Mouse (Mus musculus) heart, adult 2 months (tissue): ENCODE measurements at regions not wholly inside any gene's neighbourhood (a gene's known extent, or its start where the extent isn't known, plus 50 kb on each side); places are given as distances from the start of the nearest gene placed in this dataset.

Experiments used
- DNase-seq, 2 experiments: peaks; one replicate each; pipeline ENCODE4 v3.0.0; 2021
- H3K27ac ChIP-seq: fragments of 200-600 bp; 2 replicates; pipeline ENCODE4 v1.8.1; 2022
- H3K27me3 ChIP-seq: fragments of 200-500 bp; 2 replicates; pipeline ENCODE4 v1.6.1; 2012; ENCODE audit warnings: mild to moderate bottlenecking, low read length, inconsistent platforms, mixed read lengths; ENCODE audit not compliant: control insufficient read depth, insufficient read depth
- H3K36me3 ChIP-seq: fragments of 200-500 bp; 2 replicates; pipeline ENCODE4 v1.6.1; 2012; ENCODE audit warnings: low read length, inconsistent platforms; ENCODE audit not compliant: control insufficient read depth, insufficient read depth
- H3K4me1 ChIP-seq: fragments of 200-500 bp; 2 replicates; pipeline ENCODE4 v1.6.1; 2011; ENCODE audit warnings: low read length; ENCODE audit not compliant: control insufficient read depth, insufficient read depth
- H3K4me3 ChIP-seq: fragments of 200-600 bp; 2 replicates; pipeline ENCODE4 v1.8.1; 2022
- H3K79me2 ChIP-seq: fragments of 200-500 bp; replicated peaks from 2 replicates; pipeline ENCODE4 v1.6.1; 2012; ENCODE audit warnings: mild to moderate bottlenecking, inconsistent platforms, low read length, moderate library complexity, mixed read lengths; ENCODE audit not compliant: control insufficient read depth, insufficient read depth
- H3K9ac ChIP-seq: fragments of 200-500 bp; 2 replicates; pipeline ENCODE4 v1.6.1; 2012; ENCODE audit warnings: low read depth, mild to moderate bottlenecking, control low read depth, inconsistent platforms, low read length, mixed read lengths
- CTCF ChIP-seq: fragments of 200-600 bp; IDR thresholded peaks from 2 replicates; pipeline ENCODE4 v1.8.1; 2022; ENCODE audit warnings: antibody characterized with exemption, mild to moderate bottlenecking, moderate library complexity
- EP300 ChIP-seq: fragments of 200-500 bp; IDR thresholded peaks from 2 replicates; pipeline ENCODE4 v1.6.1; 2011; ENCODE audit warnings: low read depth, low read length, control low read depth; ENCODE audit not compliant: insufficient read depth
- POLR2A ChIP-seq: fragments of 200-500 bp; IDR thresholded peaks from 2 replicates; pipeline ENCODE4 v1.6.1; 2011; ENCODE audit warnings: mild to moderate bottlenecking, low read depth, low read length, control low read depth; ENCODE audit not compliant: insufficient read depth
- WGBS: fragments of 180-500 bp; shearing (Covaris S2); methylation state at CpG from one replicate; pipeline ENCODE4 v1.1.7; 2018; 5-methylcytosine and 5-hydroxymethylcytosine counted together
- intact Hi-C: fragments of 180-260 bp; cut with DNase I; formaldehyde crosslinking; loops from one replicate; pipeline ENCODE4 v1.15.1; 2025

GRCm38 (mm10) chr4:93935692-93936091 is 600.4 kb upstream of the Tusc1 start:
- no peak for TF ChIP-seq POLR2A
- no peak for TF ChIP-seq EP300
- TF ChIP-seq CTCF = no peak
- Histone ChIP-seq H3K27me3 (no peaks in the 10 kb centered on the region), H3K27ac (no peak overlapping the region), H3K4me3 (no peak overlapping the region), H3K9ac (no peak overlapping the region), H3K79me2 (no peaks in the 10 kb centered on the region), H3K36me3 (no peaks in the 10 kb centered on the region), H3K4me1 (no peaks in the 10 kb centered on the region)
- DNase-seq = no peak
- intact Hi-C loops = no loop called here

GRCm38 (mm10) chr4:93927117-93927516 is 591.8 kb upstream of the Tusc1 start:
- no peaks in the 10 kb centered on the region for H3K27me3 ChIP-seq
- H3K36me3 ChIP-seq = no peaks in the 10 kb centered on the region
- DNase-seq = no peak
- no peak overlapping the region for H3K27ac ChIP-seq
- H3K4me1 ChIP-seq = no peaks in the 10 kb centered on the region
- no peak overlapping the region for H3K9ac ChIP-seq
- intact Hi-C loops = no loop called here
- H3K4me3 ChIP-seq = no peak overlapping the region
- H3K79me2 ChIP-seq = no peaks in the 10 kb centered on the region
- WGBS = 76% methylated on average over 7 of the region's 7 CpGs
- TF ChIP-seq POLR2A = no peak
- TF ChIP-seq EP300 = no peak
- no peak for TF ChIP-seq CTCF

GRCm38 (mm10) chr4:93924402-93924801 is 589.1 kb upstream of the Tusc1 start:
- intact Hi-C loops = no loop called here
- H3K27ac ChIP-seq = no peak overlapping the region
- H3K27me3 ChIP-seq = no peaks in the 10 kb centered on the region
- no peak for DNase-seq
- H3K4me3 ChIP-seq = no peak overlapping the region
- H3K9ac ChIP-seq = no peak overlapping the region
- WGBS = 64% methylated on average over 1 of the region's 1 CpGs
- no peaks in the 10 kb centered on the region for H3K79me2 ChIP-seq
- TF ChIP-seq CTCF (no peak), EP300 (no peak), POLR2A (no peak)
- no peaks in the 10 kb centered on the region for H3K4me1 ChIP-seq
- no peaks in the 10 kb centered on the region for H3K36me3 ChIP-seq

- intact Hi-C loops = no loop called here
Measured at GRCm38 (mm10) chr4:93886631-93887030, 551.3 kb upstream of the Tusc1 start.

GRCm38 (mm10) chr4:93881318-93881717 is 546.0 kb upstream of the Tusc1 start:
- H3K36me3 ChIP-seq = no peaks in the 10 kb centered on the region
- intact Hi-C loops = no loop called here
- H3K4me1 ChIP-seq = no peaks in the 10 kb centered on the region
- no peak overlapping the region for H3K9ac ChIP-seq
- no peak for DNase-seq
- no peaks in the 10 kb centered on the region for H3K79me2 ChIP-seq
- WGBS = 60% methylated on average over 3 of the region's 3 CpGs
- H3K27me3 ChIP-seq = no peaks in the 10 kb centered on the region
- TF ChIP-seq EP300 = no peak
- TF ChIP-seq POLR2A = no peak
- TF ChIP-seq CTCF = no peak
- no peak overlapping the region for H3K4me3 ChIP-seq
- H3K27ac ChIP-seq = no peak overlapping the region

More at GRCm38 (mm10) chr4:93886631-93887030, 551.3 kb upstream of the Tusc1 start:
- Histone ChIP-seq H3K36me3 (no peaks in the 10 kb centered on the region), H3K79me2 (no peaks in the 10 kb centered on the region), H3K4me3 (no peak overlapping the region), H3K9ac (no peak overlapping the region), H3K27ac (no peak overlapping the region), H3K4me1 (no peaks in the 10 kb centered on the region), H3K27me3 (no peaks in the 10 kb centered on the region)
- WGBS = 76% methylated on average over 11 of the region's 11 CpGs
- no peak for DNase-seq
- TF ChIP-seq EP300 = no peak
- TF ChIP-seq POLR2A = no peak

GRCm38 (mm10) chr4:93879351-93879872 is 544.1 kb upstream of the Tusc1 start:
- Histone ChIP-seq H3K36me3 (no peaks in the 10 kb centered on the region), H3K4me3 (no peak overlapping the region), H3K79me2 (no peaks in the 10 kb centered on the region), H3K4me1 (no peaks in the 10 kb centered on the region), H3K9ac (no peak overlapping the region), H3K27me3 (no peaks in the 10 kb centered on the region), H3K27ac (no peak overlapping the region)
- DNase-seq = no peak
- intact Hi-C loops = no loop called here
- 60% methylated on average over 8 of the region's 8 CpGs for WGBS
- TF ChIP-seq POLR2A (no peak), CTCF (no peak), EP300 (no peak)
